Mouse (Mus musculus) hindbrain, embryonic 10.5 days (tissue): ENCODE measurements around the gene Ddr2. TPM values are rescaled to one million over a fixed set of nuclear protein-coding genes. Genes with fewer than 3 reads are reported as not detected.

Source experiments
- DNase-seq: peaks from one replicate; pipeline ENCODE4 v3.0.0-alpha.2; 2017; ENCODE audit warnings: low spot score
- H3K27ac ChIP-seq: fragments of 300-500 bp; sonication (generic); 2 replicates; pipeline ENCODE4 v1.5.1; 2016; ENCODE audit warnings: mild to moderate bottlenecking, moderate library complexity
- H3K27me3 ChIP-seq: fragments of 300-500 bp; sonication (generic); 2 replicates; pipeline ENCODE4 v1.6.1; 2016; ENCODE audit warnings: mild to moderate bottlenecking; ENCODE audit not compliant: poor library complexity, insufficient read depth, severe bottlenecking
- H3K36me3 ChIP-seq: fragments of 300-500 bp; sonication (generic); 2 replicates; pipeline ENCODE4 v1.6.1; 2016; ENCODE audit warnings: mild to moderate bottlenecking, moderate library complexity
- H3K4me1 ChIP-seq: fragments of 300-500 bp; sonication (generic); replicated peaks from 2 replicates; pipeline ENCODE4 v1.6.1; 2016; ENCODE audit warnings: mild to moderate bottlenecking
- H3K4me3 ChIP-seq: fragments of 300-500 bp; sonication (generic); 2 replicates; pipeline ENCODE4 v1.5.1; 2016; ENCODE audit warnings: mild to moderate bottlenecking, moderate library complexity
- H3K9me3 ChIP-seq: fragments of 300-500 bp; sonication (generic); 2 replicates; pipeline ENCODE4 v1.6.1; 2016; ENCODE audit warnings: mild to moderate bottlenecking, moderate library complexity
- WGBS: fragments of 180-500 bp; shearing (Covaris S2); methylation state at CpG from one replicate; pipeline ENCODE4 v1.1.7; 2016; 5-methylcytosine and 5-hydroxymethylcytosine counted together
- polyA plus RNA-seq: library from polyadenylated mRNA; unstranded; fragments of >200 nt; fragmentation: Nextera tagmentation; extraction: Ambion mirVana; gene quantifications from 2 replicates; pipeline ENCODE4 v1.2.1, GENCODE M21; 2016

The Ddr2 gene
- polyA plus RNA-seq, 1 experiment from 2014 or later, result 30.1 TPM

DNA sequence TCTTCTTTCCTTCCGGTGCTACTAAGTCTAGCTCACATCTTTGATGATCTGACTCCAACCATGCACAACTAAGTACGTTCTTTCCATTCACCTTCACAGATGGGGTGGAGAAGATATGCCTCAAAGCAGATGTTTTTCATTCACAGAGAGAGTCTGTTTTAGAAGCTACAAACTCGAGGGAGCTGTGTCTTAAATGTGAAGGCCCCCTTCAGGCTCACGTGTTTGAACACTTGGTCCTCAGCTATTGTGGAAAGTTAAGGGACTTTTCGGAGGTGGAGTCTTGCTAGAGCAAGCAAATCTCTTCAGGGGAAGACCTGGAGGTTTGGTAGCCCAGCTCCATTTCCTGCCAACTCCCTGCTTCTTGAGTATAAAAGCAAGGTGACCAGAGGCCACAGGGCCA lies 34.2 kb downstream of the Ddr2 start:
- Histone ChIP-seq H3K27ac (no peak overlapping the region), H3K36me3 (no peaks in the 10 kb centered on the region), H3K27me3 (no peaks in the 10 kb centered on the region), H3K9me3 (no peaks in the 10 kb centered on the region), H3K4me3 (no peak overlapping the region), H3K4me1 (no peaks in the 10 kb centered on the region)
- DNase-seq, result no peak
- WGBS, result 80% methylated on average over 5 of the region's 5 CpGs

DNA sequence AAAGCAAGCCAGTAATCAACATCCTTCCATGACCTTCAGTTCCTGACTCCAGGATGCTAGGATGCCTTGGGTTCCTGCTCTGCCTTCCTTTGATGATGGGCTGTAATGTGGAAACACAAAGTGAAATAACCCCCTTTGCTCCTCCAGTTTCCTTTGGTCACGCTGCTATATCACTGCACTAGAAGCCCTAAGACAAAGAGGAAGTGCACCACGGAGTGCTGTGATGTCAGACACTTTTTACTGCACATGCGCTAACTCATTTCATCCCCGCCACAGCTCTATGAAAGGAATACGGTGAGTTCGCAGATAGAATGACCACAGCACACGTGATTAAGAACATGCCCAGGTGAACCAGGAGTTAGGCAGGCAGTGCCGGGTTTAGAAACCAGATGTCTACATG lies 36.8 kb downstream of the Ddr2 start:
- Histone ChIP-seq H3K4me1 (no peaks in the 10 kb centered on the region), H3K27ac (no peak overlapping the region), H3K4me3 (no peak overlapping the region), H3K9me3 (no peaks in the 10 kb centered on the region), H3K27me3 (no peaks in the 10 kb centered on the region), H3K36me3 (no peaks in the 10 kb centered on the region)
- WGBS, result 88% methylated on average over 8 of the region's 8 CpGs
- DNase-seq, result no peak

DNA sequence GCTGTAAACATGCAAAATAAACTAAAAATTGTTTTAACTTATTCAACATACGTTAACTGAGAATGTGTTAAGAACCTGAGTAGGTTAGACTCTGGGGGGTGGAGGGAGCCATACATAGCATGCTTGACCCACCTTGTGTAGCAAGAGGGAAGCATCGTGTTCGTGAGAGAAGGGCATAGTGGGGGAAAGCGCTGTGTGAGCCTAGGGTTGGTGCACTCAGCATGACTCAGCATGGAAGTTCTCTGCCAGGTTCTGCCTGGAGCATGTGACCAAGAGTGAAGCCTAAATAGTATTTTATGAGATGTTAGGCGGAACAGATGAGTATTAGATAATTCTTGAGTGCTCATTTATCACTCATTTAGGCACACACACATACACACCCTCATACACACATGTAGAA lies 41.4 kb downstream of the Ddr2 start:
- no peak overlapping the region for H3K27ac ChIP-seq
- DNase-seq, result no peak
- H3K36me3 ChIP-seq, result no peaks in the 10 kb centered on the region
- H3K4me3 ChIP-seq, result no peak overlapping the region
- WGBS, result 93% methylated on average over 5 of the region's 5 CpGs
- no peaks in the 10 kb centered on the region for H3K4me1 ChIP-seq
- no peaks in the 10 kb centered on the region for H3K9me3 ChIP-seq
- H3K27me3 ChIP-seq, result no peaks in the 10 kb centered on the region

GRCm38 (mm10) chr1:170065931-170066330 lies 44.6 kb downstream of the Ddr2 start:
- no peak for DNase-seq
- Histone ChIP-seq H3K27ac (no peak overlapping the region), H3K4me1 (no peaks in the 10 kb centered on the region), H3K27me3 (no peaks in the 10 kb centered on the region), H3K36me3 (no peaks in the 10 kb centered on the region), H3K4me3 (no peak overlapping the region), H3K9me3 (no peaks in the 10 kb centered on the region)
- WGBS, result 86% methylated on average over 2 of the region's 2 CpGs

GRCm38 (mm10) chr1:170065009-170065408 lies 45.6 kb downstream of the Ddr2 start:
- H3K36me3 ChIP-seq, result no peaks in the 10 kb centered on the region
- 82% methylated on average over 8 of the region's 8 CpGs for WGBS
- H3K27ac ChIP-seq, result no peak overlapping the region
- no peaks in the 10 kb centered on the region for H3K4me1 ChIP-seq
- no peak overlapping the region for H3K4me3 ChIP-seq
- no peak for DNase-seq
- H3K27me3 ChIP-seq, result no peaks in the 10 kb centered on the region
- H3K9me3 ChIP-seq, result no peaks in the 10 kb centered on the region

GRCm38 (mm10) chr1:170064083-170064494 lies 46.5 kb downstream of the Ddr2 start:
- Histone ChIP-seq H3K27ac (no peak overlapping the region), H3K4me1 (no peaks in the 10 kb centered on the region), H3K36me3 (no peaks in the 10 kb centered on the region), H3K4me3 (no peak overlapping the region), H3K9me3 (peaks cover 2% of the 10 kb centered on the region; the same call in 1 of the 2 replicates), H3K27me3 (no peaks in the 10 kb centered on the region)
- DNase-seq, result no peak
- 73% methylated on average over 9 of the region's 9 CpGs for WGBS

GRCm38 (mm10) chr1:170060214-170060613 lies 50.3 kb downstream of the Ddr2 start:
- DNase-seq, result no peak
- Histone ChIP-seq H3K27me3 (no peaks in the 10 kb centered on the region), H3K4me3 (no peak overlapping the region), H3K27ac (no peak overlapping the region), H3K4me1 (peaks cover 6% of the 10 kb centered on the region; the same call in 1 of the 2 replicates), H3K36me3 (no peaks in the 10 kb centered on the region), H3K9me3 (peaks cover 5% of the 10 kb centered on the region; the same call in 1 of the 2 replicates)
- 86% methylated on average over 3 of the region's 3 CpGs for WGBS

DNA sequence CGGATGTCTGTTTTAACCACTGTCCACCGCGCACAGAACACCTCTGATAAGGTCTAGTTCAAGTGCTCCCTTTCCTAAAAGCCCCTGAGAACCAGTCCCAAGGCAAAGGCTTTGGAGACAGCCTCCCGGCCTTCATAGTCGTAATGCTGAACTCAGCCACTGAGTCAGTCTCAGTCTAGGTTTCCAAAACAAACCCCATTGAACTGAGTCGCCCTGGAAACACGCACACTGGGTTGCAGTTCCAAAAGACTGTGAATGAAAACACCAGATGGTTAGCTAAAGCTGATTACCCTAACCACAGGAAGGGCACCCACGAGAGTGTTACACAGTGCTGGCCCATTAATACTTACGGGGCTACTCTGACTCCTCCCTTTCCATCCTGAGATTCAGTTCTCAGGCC lies 51.2 kb downstream of the Ddr2 start:
- H3K36me3 ChIP-seq, result no peaks in the 10 kb centered on the region
- no peak overlapping the region for H3K4me3 ChIP-seq
- DNase-seq, result no peak
- H3K27ac ChIP-seq, result no peak overlapping the region
- H3K9me3 ChIP-seq, result peaks cover 5% of the 10 kb centered on the region; the same call in 1 of the 2 replicates
- no peaks in the 10 kb centered on the region for H3K27me3 ChIP-seq
- peaks cover 6% of the 10 kb centered on the region; the same call in 1 of the 2 replicates for H3K4me1 ChIP-seq
- 87% methylated on average over 9 of the region's 9 CpGs for WGBS

DNA sequence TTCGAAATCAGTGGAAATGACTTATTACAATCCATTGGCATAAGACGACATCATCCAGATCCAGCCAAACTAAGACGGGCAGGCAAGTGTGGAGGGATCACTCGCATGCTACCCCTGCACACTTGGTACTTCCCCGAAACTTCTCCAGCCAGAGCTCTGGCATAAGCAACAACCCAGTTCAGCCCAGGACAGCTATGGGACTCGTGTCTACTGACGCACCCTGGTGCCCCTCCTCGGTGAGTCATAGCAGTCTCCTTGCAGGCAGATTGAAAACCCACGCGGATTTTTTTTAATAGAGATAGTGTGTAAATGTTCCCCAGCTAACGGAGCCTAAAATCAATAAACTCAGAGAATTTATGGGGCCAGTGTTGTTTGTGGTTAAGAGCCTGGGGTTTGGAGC lies 52.5 kb downstream of the Ddr2 start:
- H3K27me3 ChIP-seq, result no peaks in the 10 kb centered on the region
- no peak overlapping the region for H3K27ac ChIP-seq
- H3K9me3 ChIP-seq, result peaks cover 5% of the 10 kb centered on the region; the same call in 1 of the 2 replicates
- H3K36me3 ChIP-seq, result no peaks in the 10 kb centered on the region
- H3K4me1 ChIP-seq, result peaks cover 6% of the 10 kb centered on the region; the same call in 1 of the 2 replicates
- no peak overlapping the region for H3K4me3 ChIP-seq
- DNase-seq, result no peak
- 94% methylated on average over 11 of the region's 11 CpGs for WGBS

DNA sequence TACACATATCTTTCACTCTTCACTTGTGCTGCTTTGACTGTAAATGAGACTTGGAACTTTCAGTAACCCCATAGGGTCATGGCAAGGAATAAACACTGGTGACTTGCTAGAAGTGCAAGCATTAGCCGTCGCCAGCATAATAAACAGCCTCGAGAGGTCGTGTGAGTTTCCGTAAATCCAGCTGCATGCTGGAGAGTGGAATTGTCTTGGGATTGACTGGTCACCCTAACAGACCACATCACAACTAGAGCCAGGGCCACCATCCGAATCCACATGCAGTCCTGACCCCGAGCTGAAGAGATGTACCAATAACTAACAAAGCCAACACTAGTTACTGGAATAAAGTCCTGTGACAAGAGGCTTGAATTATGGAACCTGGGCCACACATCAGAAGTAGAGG lies 53.0 kb downstream of the Ddr2 start:
- no peak overlapping the region for H3K4me3 ChIP-seq
- no peaks in the 10 kb centered on the region for H3K27me3 ChIP-seq
- peaks cover 5% of the 10 kb centered on the region; the same call in 1 of the 2 replicates for H3K9me3 ChIP-seq
- no peak overlapping the region for H3K27ac ChIP-seq
- H3K36me3 ChIP-seq, result no peaks in the 10 kb centered on the region
- WGBS, result 87% methylated on average over 7 of the region's 7 CpGs
- peaks cover 6% of the 10 kb centered on the region; the same call in 1 of the 2 replicates for H3K4me1 ChIP-seq
- no peak for DNase-seq

GRCm38 (mm10) chr1:170056921-170057320 lies 53.6 kb downstream of the Ddr2 start:
- DNase-seq, result no peak
- WGBS, result 86% methylated on average over 3 of the region's 3 CpGs
- Histone ChIP-seq H3K9me3 (peaks cover 5% of the 10 kb centered on the region; the same call in 1 of the 2 replicates), H3K36me3 (no peaks in the 10 kb centered on the region), H3K4me1 (peaks cover 6% of the 10 kb centered on the region; the same call in 1 of the 2 replicates), H3K27ac (no peak overlapping the region), H3K4me3 (no peak overlapping the region), H3K27me3 (no peaks in the 10 kb centered on the region)

GRCm38 (mm10) chr1:170056214-170056613 lies 54.3 kb downstream of the Ddr2 start:
- peaks cover 6% of the 10 kb centered on the region; the same call in 1 of the 2 replicates for H3K4me1 ChIP-seq
- no peak overlapping the region for H3K4me3 ChIP-seq
- H3K27ac ChIP-seq, result 0 out of 2 replicates have a peak overlapping the region, but pooled peaks have one; percentile 29
- H3K9me3 ChIP-seq, result peaks cover 5% of the 10 kb centered on the region; the same call in 1 of the 2 replicates
- H3K36me3 ChIP-seq, result no peaks in the 10 kb centered on the region
- WGBS, result 76% methylated on average over 6 of the region's 6 CpGs
- no peaks in the 10 kb centered on the region for H3K27me3 ChIP-seq
- no peak for DNase-seq

DNA sequence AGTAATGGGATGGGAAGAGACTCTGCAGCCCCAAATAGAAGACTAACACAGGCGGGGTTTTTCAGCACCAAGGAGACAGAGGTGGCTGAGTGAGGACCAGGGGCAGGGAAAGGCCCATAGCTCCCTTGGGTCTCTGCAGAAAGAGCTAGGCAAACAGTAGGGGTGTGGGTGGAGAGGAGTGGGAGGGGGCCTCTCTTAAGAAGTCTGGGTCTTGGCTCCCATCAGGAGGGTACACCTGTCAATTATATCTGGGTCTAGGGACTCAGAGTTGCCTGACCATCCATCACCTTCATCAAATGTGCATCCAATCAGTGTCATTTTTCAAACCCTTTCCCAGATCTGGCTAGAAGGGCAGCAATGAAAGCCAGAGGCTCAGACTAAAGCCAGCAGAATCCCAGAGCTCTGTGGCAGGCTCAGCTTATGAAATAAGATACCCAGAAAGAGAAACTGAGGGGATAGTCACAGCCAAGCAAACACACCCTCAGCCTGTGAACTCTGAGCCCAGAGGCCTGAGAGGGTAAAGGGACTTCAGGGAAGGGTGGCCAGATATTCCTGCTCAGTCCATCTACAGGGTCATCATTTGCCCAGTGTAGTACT lies 58.0 kb downstream of the Ddr2 start:
- no peak overlapping the region for H3K4me3 ChIP-seq
- WGBS, result 84% methylated on average over 1 of the region's 1 CpGs
- H3K36me3 ChIP-seq, result no peaks in the 10 kb centered on the region
- H3K27me3 ChIP-seq, result no peaks in the 10 kb centered on the region
- H3K4me1 ChIP-seq, result peaks cover 6% of the 10 kb centered on the region; the same call in 1 of the 2 replicates
- no peak overlapping the region for H3K27ac ChIP-seq
- DNase-seq, result no peak
- no peaks in the 10 kb centered on the region for H3K9me3 ChIP-seq
